Mouse (Mus musculus) midbrain, embryonic 12.5 days (tissue): ENCODE results near the gene Rimklb. TPM values are rescaled to one million over a fixed set of nuclear protein-coding genes. Genes with fewer than 3 reads are reported as not detected.

Experiments
- ATAC-seq: fragments of 200-750 bp; cut with Nextera tagmentation; 2 replicates; pipeline ENCODE4 v1.8.0; 2017; ENCODE audit warnings: low read depth, moderate TSS enrichment, moderate library complexity; ENCODE audit not compliant: low FRiP score
- H3K27ac ChIP-seq: fragments of 300-500 bp; sonication (generic); replicated peaks from 2 replicates; pipeline ENCODE4 v1.5.1; 2016; ENCODE audit warnings: mild to moderate bottlenecking
- H3K27me3 ChIP-seq: fragments of 300-500 bp; sonication (generic); 2 replicates; pipeline ENCODE4 v1.6.1; 2016; ENCODE audit warnings: mild to moderate bottlenecking
- H3K36me3 ChIP-seq: fragments of 300-500 bp; sonication (generic); 2 replicates; pipeline ENCODE4 v1.6.1; 2016
- H3K4me1 ChIP-seq: fragments of 300-500 bp; sonication (generic); 2 replicates; pipeline ENCODE4 v1.6.1; 2016
- H3K4me2 ChIP-seq: fragments of 300-500 bp; sonication (generic); replicated peaks from 2 replicates; pipeline ENCODE4 v1.6.1; 2016; ENCODE audit warnings: mild to moderate bottlenecking, moderate library complexity
- H3K4me3 ChIP-seq: fragments of 300-500 bp; sonication (generic); 2 replicates; pipeline ENCODE4 v1.5.1; 2016; ENCODE audit warnings: mild to moderate bottlenecking
- H3K9ac ChIP-seq: fragments of 300-500 bp; sonication (generic); replicated peaks from 2 replicates; pipeline ENCODE4 v1.6.1; 2016; ENCODE audit warnings: mild to moderate bottlenecking, moderate library complexity
- H3K9me3 ChIP-seq: fragments of 300-500 bp; sonication (generic); 2 replicates; pipeline ENCODE4 v1.6.1; 2016; ENCODE audit warnings: mild to moderate bottlenecking
- WGBS: fragments of 180-500 bp; shearing (Covaris S2); methylation state at CpG from one replicate; pipeline ENCODE4 v1.1.7; 2016; 5-methylcytosine and 5-hydroxymethylcytosine counted together
- polyA plus RNA-seq: library from polyadenylated mRNA; unstranded; fragments of >200 nt; fragmentation: Nextera tagmentation; extraction: Ambion mirVana; gene quantifications from 2 replicates; pipeline ENCODE4 v1.2.1, GENCODE M21; 2016

Rimklb gene
- polyA plus RNA-seq, 1 experiment from 2014 or later = 82.8 TPM

DNA sequence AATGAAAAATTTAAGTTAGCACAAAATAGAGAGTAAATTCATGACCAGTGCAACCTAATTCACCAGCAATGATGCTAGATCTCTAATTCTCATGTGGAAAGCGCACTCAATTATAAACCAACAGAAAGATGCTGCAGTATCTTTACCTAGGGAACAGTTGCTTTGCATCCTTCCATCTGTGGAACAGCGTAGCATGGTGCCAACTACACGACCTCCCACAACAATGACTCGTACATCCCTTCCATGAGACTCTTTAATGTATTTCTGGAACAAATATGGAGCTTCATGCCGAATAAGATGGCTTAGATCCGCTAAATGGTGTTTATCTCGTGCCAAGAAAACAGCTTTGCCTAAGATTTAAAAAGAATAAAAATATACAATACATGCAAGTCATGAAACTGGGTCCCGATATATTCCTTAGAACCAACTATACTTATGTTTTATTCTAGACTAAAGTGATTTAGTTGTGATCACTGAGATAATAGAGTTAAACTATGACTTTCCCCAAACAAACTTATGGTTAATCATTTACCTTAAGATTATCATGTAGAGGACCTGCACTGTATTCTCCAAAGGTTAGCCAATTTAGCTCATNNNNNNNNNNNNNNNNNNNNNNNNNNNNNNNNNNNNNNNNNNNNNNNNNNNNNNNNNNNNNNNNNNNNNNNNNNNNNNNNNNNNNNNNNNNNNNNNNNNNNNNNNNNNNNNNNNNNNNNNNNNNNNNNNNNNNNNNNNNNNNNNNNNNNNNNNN, 39.4 kb downstream of the Rimklb start:
- peaks cover 65% of the 10 kb centered on the region for H3K36me3 ChIP-seq
- no peak overlapping the region for H3K9ac ChIP-seq
- H3K27me3 ChIP-seq = no peaks in the 10 kb centered on the region
- no peak for ATAC-seq
- no peak overlapping the region for H3K4me2 ChIP-seq
- H3K4me3 ChIP-seq = no peak overlapping the region
- no peaks in the 10 kb centered on the region for H3K4me1 ChIP-seq
- no peaks in the 10 kb centered on the region for H3K9me3 ChIP-seq
- WGBS = 92% methylated on average over 8 of the region's 8 CpGs
- no peak overlapping the region for H3K27ac ChIP-seq

GRCm38 (mm10) chr6:122447848-122448247, 50.7 kb downstream of the Rimklb start:
- no peaks in the 10 kb centered on the region for H3K9me3 ChIP-seq
- H3K36me3 ChIP-seq = peaks cover 32% of the 10 kb centered on the region
- H3K4me1 ChIP-seq = no peaks in the 10 kb centered on the region
- H3K4me2 ChIP-seq = no peak overlapping the region
- H3K9ac ChIP-seq = no peak overlapping the region
- ATAC-seq = no peak
- 93% methylated on average over 7 of the region's 7 CpGs for WGBS
- H3K27ac ChIP-seq = no peak overlapping the region
- no peak overlapping the region for H3K4me3 ChIP-seq
- H3K27me3 ChIP-seq = no peaks in the 10 kb centered on the region

DNA sequence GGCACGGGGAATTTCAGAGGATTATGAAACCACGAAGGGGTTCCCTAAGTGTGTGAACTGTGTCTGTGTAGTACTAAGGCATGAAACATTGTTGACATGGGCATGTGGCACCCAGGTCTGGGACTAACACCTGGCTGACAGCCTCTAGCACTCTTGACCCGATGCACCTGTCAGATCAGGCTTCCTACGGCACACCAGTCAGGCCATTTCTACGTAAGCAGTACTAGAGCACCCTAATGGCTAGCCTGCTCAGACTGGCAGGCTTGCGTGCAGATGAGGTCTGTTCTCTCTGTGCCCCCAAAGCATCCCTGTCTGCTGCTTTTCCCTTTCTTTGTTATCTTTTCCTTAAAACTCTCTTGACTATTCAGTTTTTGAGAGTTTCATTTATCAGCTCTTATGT, 53.3 kb downstream of the Rimklb start:
- H3K9me3 ChIP-seq = no peaks in the 10 kb centered on the region
- H3K4me3 ChIP-seq = no peak overlapping the region
- no peak overlapping the region for H3K4me2 ChIP-seq
- no peak overlapping the region for H3K27ac ChIP-seq
- peaks cover 25% of the 10 kb centered on the region for H3K36me3 ChIP-seq
- H3K9ac ChIP-seq = no peak overlapping the region
- no peak for ATAC-seq
- no peaks in the 10 kb centered on the region for H3K27me3 ChIP-seq
- WGBS = 84% methylated on average over 6 of the region's 6 CpGs
- no peaks in the 10 kb centered on the region for H3K4me1 ChIP-seq

DNA sequence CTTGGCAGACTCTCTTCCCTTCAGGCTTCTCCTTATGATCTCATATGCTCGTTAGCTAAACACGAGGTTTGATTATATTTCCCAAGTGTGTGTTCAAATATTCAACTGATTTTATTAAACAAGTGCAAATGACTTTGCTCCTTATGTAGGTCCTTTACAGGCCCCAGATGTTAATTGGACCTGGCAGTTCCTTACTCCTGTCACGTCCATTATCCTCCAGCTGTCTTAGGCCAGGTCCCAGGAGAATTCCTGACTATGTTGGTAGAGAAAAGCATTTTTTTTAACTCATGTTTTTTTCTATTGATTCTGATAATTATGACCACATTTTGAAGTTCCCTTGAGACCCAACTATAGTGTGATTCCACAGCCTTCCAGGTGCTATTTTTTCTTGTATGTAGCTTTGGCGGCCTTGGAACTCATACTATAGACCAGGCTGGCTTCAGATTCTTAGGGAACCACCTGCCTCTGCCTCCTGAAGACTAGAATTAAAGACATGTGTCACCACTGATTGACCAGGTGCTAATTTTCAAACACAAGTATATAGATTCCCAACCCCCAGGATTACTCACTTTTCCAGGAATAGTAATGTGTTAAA, 57.8 kb downstream of the Rimklb start:
- WGBS = 76% methylated on average over 4 of the region's 4 CpGs
- Histone ChIP-seq H3K4me2 (no peak overlapping the region), H3K9ac (no peak overlapping the region), H3K9me3 (no peaks in the 10 kb centered on the region), H3K4me3 (no peak overlapping the region), H3K27ac (no peak overlapping the region), H3K36me3 (no peaks in the 10 kb centered on the region), H3K4me1 (no peaks in the 10 kb centered on the region), H3K27me3 (no peaks in the 10 kb centered on the region)
- peak; percentile 67; the same call in 1 of the 2 replicates for ATAC-seq

DNA sequence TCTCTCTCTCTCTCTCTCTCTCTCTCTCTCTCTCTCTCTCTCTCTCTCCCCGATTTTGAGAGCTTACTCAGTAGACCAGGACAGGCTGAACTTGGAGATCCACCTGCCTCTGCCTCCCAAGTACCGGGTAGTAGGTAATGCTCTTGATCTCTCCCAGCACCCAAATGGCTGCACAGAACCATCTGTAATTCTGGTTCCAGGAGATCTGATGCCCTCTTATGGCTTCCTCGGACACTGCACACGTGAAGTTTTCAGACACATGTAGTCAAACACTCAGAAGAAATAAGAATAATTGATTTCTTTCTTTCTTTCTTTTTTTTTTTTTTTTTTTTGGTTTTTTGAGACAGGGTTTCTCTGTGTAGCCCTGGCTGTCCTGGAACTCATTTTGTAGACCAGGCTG, 59.3 kb downstream of the Rimklb start:
- WGBS = 81% methylated on average over 4 of the region's 4 CpGs
- ATAC-seq = no peak
- no peaks in the 10 kb centered on the region for H3K27me3 ChIP-seq

GRCm38 (mm10) chr6:122435270-122435669, 63.3 kb downstream of the Rimklb start:
- Histone ChIP-seq H3K27me3 (no peaks in the 10 kb centered on the region), H3K9me3 (no peaks in the 10 kb centered on the region), H3K36me3 (no peaks in the 10 kb centered on the region), H3K4me1 (no peaks in the 10 kb centered on the region), H3K4me3 (no peak overlapping the region), H3K27ac (no peak overlapping the region), H3K9ac (no peak overlapping the region), H3K4me2 (no peak overlapping the region)
- no peak for ATAC-seq
- WGBS = 96% methylated on average over 2 of the region's 2 CpGs

More for the DNA sequence above, 59.3 kb downstream of the Rimklb start:
- no peak overlapping the region for H3K9ac ChIP-seq
- no peaks in the 10 kb centered on the region for H3K9me3 ChIP-seq
- H3K4me3 ChIP-seq = no peak overlapping the region
- H3K27ac ChIP-seq = no peak overlapping the region
- H3K4me1 ChIP-seq = no peaks in the 10 kb centered on the region
- H3K36me3 ChIP-seq = no peaks in the 10 kb centered on the region
- no peak overlapping the region for H3K4me2 ChIP-seq

- Histone ChIP-seq H3K9ac (no peak overlapping the region), H3K27ac (no peak overlapping the region), H3K9me3 (no peaks in the 10 kb centered on the region), H3K36me3 (no peaks in the 10 kb centered on the region), H3K27me3 (no peaks in the 10 kb centered on the region), H3K4me3 (no peak overlapping the region), H3K4me2 (no peak overlapping the region), H3K4me1 (no peaks in the 10 kb centered on the region)
- no peak for ATAC-seq
- WGBS = 90% methylated on average over 7 of the region's 7 CpGs
Measured at GRCm38 (mm10) chr6:122427456-122427855, 71.1 kb downstream of the Rimklb start.

GRCm38 (mm10) chr6:122417015-122417414, 81.5 kb downstream of the Rimklb start:
- no peaks in the 10 kb centered on the region for H3K4me1 ChIP-seq
- H3K4me2 ChIP-seq = no peak overlapping the region
- no peak overlapping the region for H3K9ac ChIP-seq
- no peaks in the 10 kb centered on the region for H3K36me3 ChIP-seq
- H3K27ac ChIP-seq = no peak overlapping the region
- no peak for ATAC-seq
- H3K9me3 ChIP-seq = no peaks in the 10 kb centered on the region
- 72% methylated on average over 7 of the region's 7 CpGs for whole genome bisulfite sequencing
- no peaks in the 10 kb centered on the region for H3K27me3 ChIP-seq
- no peak overlapping the region for H3K4me3 ChIP-seq

GRCm38 (mm10) chr6:122416347-122416746, 82.2 kb downstream of the Rimklb start:
- H3K4me3 ChIP-seq = no peak overlapping the region
- no peak overlapping the region for H3K9ac ChIP-seq
- no peaks in the 10 kb centered on the region for H3K27me3 ChIP-seq
- H3K27ac ChIP-seq = no peak overlapping the region
- H3K9me3 ChIP-seq = no peaks in the 10 kb centered on the region
- no peaks in the 10 kb centered on the region for H3K4me1 ChIP-seq
- no peaks in the 10 kb centered on the region for H3K36me3 ChIP-seq
- no peak overlapping the region for H3K4me2 ChIP-seq
- ATAC-seq = no peak
- WGBS = 58% methylated on average over 4 of the region's 4 CpGs

GRCm38 (mm10) chr6:122411281-122411680, 87.3 kb downstream of the Rimklb start:
- Histone ChIP-seq H3K27me3 (no peaks in the 10 kb centered on the region), H3K4me1 (no peaks in the 10 kb centered on the region), H3K36me3 (no peaks in the 10 kb centered on the region), H3K9ac (no peak overlapping the region), H3K4me3 (no peak overlapping the region), H3K4me2 (no peak overlapping the region), H3K9me3 (no peaks in the 10 kb centered on the region), H3K27ac (no peak overlapping the region)
- no peak for ATAC-seq
- 90% methylated on average over 8 of the region's 8 CpGs for WGBS

DNA sequence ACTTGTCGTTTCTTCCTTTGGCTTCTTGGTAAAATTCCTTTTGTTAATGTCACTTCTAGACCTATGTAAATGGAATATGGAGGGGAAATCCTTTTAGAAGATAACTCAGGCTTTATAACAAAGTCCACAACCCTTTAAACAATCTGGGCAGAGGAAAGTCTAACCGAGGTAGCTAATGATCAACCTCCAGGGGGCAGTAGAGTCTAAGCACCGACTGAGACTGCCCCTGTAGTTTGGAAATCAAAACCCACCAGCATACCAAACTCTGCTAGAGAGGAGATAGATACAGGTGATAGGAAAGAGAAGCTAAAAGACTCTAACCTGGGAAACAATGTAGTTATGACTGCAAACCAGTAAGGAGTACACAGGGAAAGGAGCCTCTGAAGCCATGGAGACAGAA, 96.3 kb downstream of the Rimklb start:
- Histone ChIP-seq H3K9me3 (no peaks in the 10 kb centered on the region), H3K4me1 (no peaks in the 10 kb centered on the region), H3K27ac (no peak overlapping the region), H3K27me3 (no peaks in the 10 kb centered on the region), H3K9ac (no peak overlapping the region), H3K4me2 (no peak overlapping the region), H3K36me3 (no peaks in the 10 kb centered on the region), H3K4me3 (no peak overlapping the region)
- WGBS = 17% methylated on average over 3 of the region's 3 CpGs
- no peak for ATAC-seq

DNA sequence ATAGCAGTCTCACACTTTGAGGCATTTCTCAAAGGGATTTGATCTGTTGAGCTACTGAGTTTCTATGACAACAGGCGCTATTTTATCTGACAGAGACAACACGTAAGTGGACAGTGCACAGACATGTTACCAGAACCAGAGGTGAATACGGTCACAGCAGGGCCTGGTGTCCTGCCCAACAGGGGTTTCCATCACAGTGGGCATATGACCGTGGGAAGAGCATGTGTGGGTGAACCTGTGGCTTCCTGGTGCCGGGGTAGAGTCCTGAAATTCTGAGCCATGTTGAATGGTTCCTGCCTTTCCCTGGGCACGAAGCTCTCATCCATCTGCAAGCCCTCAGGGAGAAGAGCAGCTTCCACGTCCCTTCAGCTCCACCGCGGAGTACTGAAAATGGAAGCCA, 98.3 kb downstream of the Rimklb start:
- H3K4me2 ChIP-seq = no peak overlapping the region
- WGBS = 82% methylated on average over 9 of the region's 9 CpGs
- peaks cover 7% of the 10 kb centered on the region; the same call in 1 of the 2 replicates for H3K9me3 ChIP-seq
- no peak overlapping the region for H3K9ac ChIP-seq
- H3K36me3 ChIP-seq = no peaks in the 10 kb centered on the region
- no peaks in the 10 kb centered on the region for H3K4me1 ChIP-seq
- no peak overlapping the region for H3K27ac ChIP-seq
- no peak overlapping the region for H3K4me3 ChIP-seq
- H3K27me3 ChIP-seq = no peaks in the 10 kb centered on the region
- no peak for ATAC-seq
